33 mouse cellular contexts compared by ENCODE assay signal in the genomic region with DNA sequence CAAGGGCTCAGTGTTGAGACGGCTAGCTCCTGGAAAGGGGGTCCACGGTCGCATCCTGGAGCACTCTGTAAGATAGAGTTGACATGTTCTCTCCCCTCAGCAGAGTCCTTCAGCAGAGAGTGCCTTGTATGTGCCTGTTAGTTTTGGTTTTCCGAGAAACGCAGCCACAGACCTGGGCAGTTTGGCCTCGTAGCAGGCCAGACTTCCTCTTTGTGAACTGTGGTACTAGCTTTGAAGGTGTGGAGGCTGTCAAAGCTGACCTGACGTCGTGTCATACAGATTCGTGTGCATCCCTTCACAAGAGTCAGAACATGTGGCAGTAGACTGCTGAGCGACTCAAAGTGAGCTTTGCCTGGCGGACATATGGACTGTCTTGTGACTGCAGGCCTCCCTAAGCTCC. TPM values are rescaled to one million over a fixed set of nuclear protein-coding genes. Genes with fewer than 3 reads are reported as not detected.
DNase-seq lines count a peak whose midpoint lies in the region; ATAC-seq and TF ChIP-seq lines count a peak whose summit lies in the region.
"Had no signal": no experiment of that assay in that cellular context is flagged by ENCODE, and none has a peak within 500 bp of the region (broad histone marks: within the 10 kb centered on the region; RNA-seq: fewer than 3 reads in every experiment).

A gene (minus strand): TSS at position 191 of the 400 bp plus-strand sequence.

- H3K4me1 ChIP-seq in forebrain, embryonic 10.5 days, result peaks cover 36% of the 10 kb centered on the region
- peaks cover 5% of the 10 kb centered on the region; the same call in 1 of the 2 replicates for H3K4me1 ChIP-seq in forebrain, embryonic 14.5 days (ENCODE audit: control insufficient read depth, insufficient read depth, low read length)
- peaks cover 6% of the 10 kb centered on the region; the same call in 1 of the 2 replicates for H3K4me1 ChIP-seq in midbrain, embryonic 13.5 days (replicated peaks)
- H3K4me1 ChIP-seq in midbrain, postnatal 0 days (ENCODE audit: insufficient read depth, low read length), result no peaks in the 10 kb centered on the region
- peaks cover 41% of the 10 kb centered on the region for H3K4me1 ChIP-seq in megakaryocyte, embryonic 14.5 days
- H3K4me1 ChIP-seq: heart, embryonic 12.5 days; liver, embryonic 12.5 days had no signal

- TF ChIP-seq CTCF in midbrain, postnatal 0 days (IDR thresholded peaks at IDR 0.05), result no peak

- no peak within 1 kb of the TSS for H3K4me2 ChIP-seq in forebrain, embryonic 14.5 days (ENCODE audit: low read length)
- H3K4me2 ChIP-seq in midbrain, embryonic 13.5 days (replicated peaks), result no peak within 1 kb of the TSS
- H3K4me2 ChIP-seq in midbrain, postnatal 0 days (ENCODE audit: low read depth, low read length, poor library complexity, severe bottlenecking), result no peak within 1 kb of the TSS
- H3K4me2 ChIP-seq: forebrain, embryonic 15.5 days; heart, embryonic 12.5 days; liver, embryonic 12.5 days; midbrain, embryonic 11.5 days had no signal

- DNase-seq in forebrain, embryonic 10.5 days (ENCODE audit: extremely low spot score, low spot score), result no peak
- no peak for DNase-seq in forebrain, embryonic 14.5 days (ENCODE audit: low spot score)
- DNase-seq in midbrain, postnatal 0 days (ENCODE audit: low spot score), result no peak
- no peak for DNase-seq in left cerebral cortex, adult 11 months (ENCODE audit: low spot score)
- DNase-seq in layer of hippocampus, adult 8-10 months (ENCODE audit: low spot score in 2 of 2), result no peak
- no peak for DNase-seq in gastrocnemius, adult 8-10 months (ENCODE audit: low spot score in 2 of 2)
- DNase-seq: adrenal gland, adult 8-10 months; cerebellum, adult 8-10 months; cerebellum, postnatal 25 days; gastrocnemius, adult 2 months; kidney, adult 8-10 months; kidney, postnatal 10 days; left cerebral cortex, postnatal 4 days; liver, postnatal 0 days; lung, postnatal 36 days; right cerebral cortex, postnatal 4 days; thymus, adult 2 months; thymus, postnatal 36 days had no signal

- H3K4me3 ChIP-seq in forebrain, embryonic 10.5 days, result no peak within 1 kb of the TSS
- H3K4me3 ChIP-seq in forebrain, embryonic 14.5 days (ENCODE audit: low read depth, low read length), result no peak within 1 kb of the TSS
- H3K4me3 ChIP-seq in midbrain, embryonic 13.5 days (replicated peaks), result no peak within 1 kb of the TSS
- no peak within 1 kb of the TSS for H3K4me3 ChIP-seq in midbrain, postnatal 0 days (ENCODE audit: low read depth, low read length)
- peak within 1 kb of the TSS; percentile 64 for H3K4me3 ChIP-seq in megakaryocyte, embryonic 14.5 days (replicated peaks)
- H3K4me3 ChIP-seq: forebrain, embryonic 15.5 days; gastrocnemius, adult 2 months; heart, embryonic 12.5 days; liver, embryonic 12.5 days had no signal

- 0 out of 2 replicates have a peak within 1 kb of the TSS, but pooled peaks have one; percentile 35 for H3K27ac ChIP-seq in forebrain, embryonic 10.5 days
- no peak within 1 kb of the TSS for H3K27ac ChIP-seq in forebrain, embryonic 14.5 days (ENCODE audit: low read depth, low read length)
- no peak within 1 kb of the TSS for H3K27ac ChIP-seq in midbrain, embryonic 13.5 days
- no peak within 1 kb of the TSS for H3K27ac ChIP-seq in midbrain, postnatal 0 days (ENCODE audit: low read depth, low read length)
- H3K27ac ChIP-seq: forebrain, embryonic 15.5 days; gastrocnemius, adult 2 months; liver, embryonic 12.5 days had no signal

- H3K9ac ChIP-seq in forebrain, embryonic 14.5 days (ENCODE audit: low read length), result no peak within 1 kb of the TSS
- no peak within 1 kb of the TSS for H3K9ac ChIP-seq in midbrain, embryonic 13.5 days (replicated peaks)
- H3K9ac ChIP-seq in midbrain, postnatal 0 days (replicated peaks; ENCODE audit: low read length, poor library complexity, severe bottlenecking), result no peak within 1 kb of the TSS
- H3K9ac ChIP-seq: forebrain, embryonic 15.5 days; heart, embryonic 12.5 days; liver, embryonic 12.5 days; liver, postnatal 0 days had no signal

- no peaks in the 10 kb centered on the region for H3K9me3 ChIP-seq in forebrain, embryonic 10.5 days
- no peaks in the 10 kb centered on the region for H3K9me3 ChIP-seq in forebrain, embryonic 14.5 days (replicated peaks; ENCODE audit: control insufficient read depth, low read length)
- H3K9me3 ChIP-seq in midbrain, embryonic 13.5 days, result no peaks in the 10 kb centered on the region
- H3K9me3 ChIP-seq in midbrain, postnatal 0 days (ENCODE audit: low read length), result no peaks in the 10 kb centered on the region
- H3K9me3 ChIP-seq in megakaryocyte, embryonic 14.5 days, result no peaks in the 10 kb centered on the region
- H3K9me3 ChIP-seq: forebrain, embryonic 15.5 days; heart, embryonic 12.5 days; liver, embryonic 12.5 days had no signal

- no peaks in the 10 kb centered on the region for H3K36me3 ChIP-seq in forebrain, embryonic 10.5 days (replicated peaks)
- H3K36me3 ChIP-seq in forebrain, embryonic 14.5 days (ENCODE audit: control insufficient read depth, insufficient read depth, low read length), result no peaks in the 10 kb centered on the region
- no peaks in the 10 kb centered on the region for H3K36me3 ChIP-seq in midbrain, embryonic 13.5 days
- H3K36me3 ChIP-seq in midbrain, postnatal 0 days (ENCODE audit: insufficient read depth, low read length), result no peaks in the 10 kb centered on the region
- no peaks in the 10 kb centered on the region for H3K36me3 ChIP-seq in megakaryocyte, embryonic 14.5 days (replicated peaks; ENCODE audit: low read length)
- H3K36me3 ChIP-seq: forebrain, embryonic 15.5 days; G1E; heart, embryonic 12.5 days; liver, embryonic 12.5 days had no signal

- ATAC-seq in forebrain, embryonic 14.5 days, result no peak
- ATAC-seq in midbrain, embryonic 13.5 days, result peak; percentile 48; the same call in 1 of the 2 replicates
- ATAC-seq in midbrain, postnatal 0 days (ENCODE audit: low FRiP score), result no peak
- ATAC-seq: forebrain, embryonic 15.5 days; hindbrain, embryonic 16.5 days; liver, embryonic 12.5 days; liver, postnatal 0 days had no signal

- no peaks in the 10 kb centered on the region for H3K27me3 ChIP-seq in forebrain, embryonic 10.5 days (ENCODE audit: poor library complexity, severe bottlenecking)
- H3K27me3 ChIP-seq in forebrain, embryonic 14.5 days (replicated peaks; ENCODE audit: control insufficient read depth, insufficient read depth, low read length), result no peaks in the 10 kb centered on the region
- no peaks in the 10 kb centered on the region; the same call in 1 of the 2 replicates for H3K27me3 ChIP-seq in midbrain, embryonic 13.5 days
- no peaks in the 10 kb centered on the region for H3K27me3 ChIP-seq in midbrain, postnatal 0 days (ENCODE audit: insufficient read depth, low read length)
- no peaks in the 10 kb centered on the region for H3K27me3 ChIP-seq in megakaryocyte, embryonic 14.5 days (replicated peaks)
- H3K27me3 ChIP-seq: forebrain, embryonic 15.5 days; heart, embryonic 12.5 days; liver, embryonic 12.5 days had no signal

- WGBS in forebrain, embryonic 10.5 days, result 90% methylated on average over 11 of the region's 11 CpGs
- WGBS in forebrain, embryonic 14.5 days, result 83% methylated on average over 11 of the region's 11 CpGs
- 82% methylated on average over 11 of the region's 11 CpGs for WGBS in midbrain, embryonic 13.5 days
- WGBS in midbrain, postnatal 0 days, result 81% methylated on average over 11 of the region's 11 CpGs

RNA-seq across cellular contexts. Expression of the gene that starts here (rescaled TPM):
- 0.09 TPM in 1 of 2 replicates, not detected in the other for polyA plus RNA-seq in forebrain, embryonic 10.5 days (2016; fragmentation: Nextera tagmentation; extraction: Ambion mirVana)
- polyA plus RNA-seq in forebrain, embryonic 14.5 days (2014; fragmentation: Nextera tagmentation; extraction: Ambion mirVana), result 0.17 TPM in 1 of 2 replicates, not detected in the other
- polyA plus RNA-seq in midbrain, embryonic 13.5 days (2015; fragmentation: Nextera tagmentation; extraction: Ambion mirVana), result 0.12 and 0.24 TPM in 2 replicates
- total RNA-seq in midbrain, postnatal 0 days (2014; rRNA removed), result not detected in 2 replicates
- 0.10 and 0.11 TPM in 2 replicates for polyA plus RNA-seq in midbrain, postnatal 0 days (2015; fragmentation: Nextera tagmentation; extraction: Ambion mirVana)
- not detected in 2 replicates for polyA plus RNA-seq in megakaryocyte, embryonic 14.5 days (2012; ENCODE audit: insufficient read depth, low replicate concordance)
- total RNA-seq in layer of hippocampus, adult 8-10 months (2022), result under 1 TPM in 1 of 4 experiments, not detected in 3; 0.19 TPM
- not detected for total RNA-seq in gastrocnemius, adult 8-10 months (2022)
- total RNA-seq: adrenal gland, postnatal 4 days; G1E; gastrocnemius, adult 2 months; gastrocnemius, postnatal 4 days; left cerebral cortex, postnatal 4 days; neutrophil, adult 5-6 weeks had no signal
- polyA plus RNA-seq: embryonic facial prominence, embryonic 11.5 days; G1E; heart, embryonic 12.5 days; heart, postnatal 0 days; liver, embryonic 12.5 days; lung, embryonic 16.5 days; neural tube, embryonic 11.5 days had no signal

Comparison
In these comparisons a context has a peak if more than half of its experiments do, and no peak if none do; other contexts are left out.
1. Peak in ATAC-seq in midbrain, embryonic 13.5 days; RNA of the gene not detected or under 1 TPM.